In the genomic region with DNA sequence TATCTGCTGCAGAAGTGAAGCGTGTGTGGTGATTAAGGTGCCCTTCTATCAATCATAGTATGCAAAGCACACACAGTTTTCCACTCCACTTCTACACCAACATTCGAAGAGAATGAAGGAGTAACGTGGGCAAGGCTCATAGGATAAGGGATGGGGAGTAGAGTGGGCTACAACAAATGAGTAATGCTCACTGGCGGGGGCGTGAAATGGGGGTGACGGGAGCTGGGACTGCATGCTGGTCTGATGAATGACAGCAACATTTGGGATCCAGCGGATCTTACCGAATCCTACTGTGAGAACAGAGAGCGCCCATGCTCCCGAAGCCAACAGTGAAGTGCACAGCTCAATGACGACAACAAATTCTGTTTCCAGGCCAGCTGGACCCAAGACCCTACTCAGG, we compare ENCODE assay signal across 21 mouse cellular contexts.
"Had no signal": no experiment of that assay in that cellular context is flagged by ENCODE, and none has a peak within 500 bp of the region (broad histone marks: within the 10 kb centered on the region; RNA-seq: fewer than 3 reads in every experiment).

No protein-coding gene starts in this region.

- DNase-seq: kidney, adult 2 months; kidney, postnatal 25 days; liver; lung, adult 18-20 months; lung, postnatal 10 days; lung, postnatal 36 days; retina, postnatal 1 day; right cerebral cortex, postnatal 14 days; thymus, adult 18-20 months; thymus, postnatal 36 days had no signal

- H3K4me3 ChIP-seq: limb, embryonic 10.5 days; limb, embryonic 13.5 days; liver, embryonic 12.5 days; liver, embryonic 15.5 days; lung, embryonic 15.5 days; megakaryocyte, embryonic 14.5 days; midbrain, embryonic 10.5 days; midbrain, embryonic 13.5 days; myocyte; neural tube, embryonic 13.5 days had no signal

- H3K27ac ChIP-seq: kidney, postnatal 0 days; limb, embryonic 10.5 days; limb, embryonic 13.5 days; liver, embryonic 12.5 days; liver, embryonic 15.5 days; lung, embryonic 15.5 days; midbrain, embryonic 10.5 days; midbrain, embryonic 13.5 days; neural tube, embryonic 13.5 days had no signal
